Mouse (Mus musculus) liver, embryonic 12.5 days (tissue): Measurements from ENCODE around the gene Ano8. TPM values are rescaled to one million over a fixed set of nuclear protein-coding genes. Genes with fewer than 3 reads are reported as not detected.
"Not testable (repeated sequence)": the region's sequence is repeated elsewhere in the genome, so short reads cannot be mapped to it uniquely, and the experiment has no call there.

Experiments
- ATAC-seq: fragments of 200-750 bp; cut with Nextera tagmentation; 2 replicates; pipeline ENCODE4 v1.8.0; 2017; ENCODE audit warnings: moderate number of reproducible peaks, mild to moderate bottlenecking, moderate library complexity
- H3K27ac ChIP-seq: fragments of 300-500 bp; sonication (generic); 2 replicates; pipeline ENCODE4 v1.5.1; 2016; ENCODE audit warnings: mild to moderate bottlenecking
- H3K27me3 ChIP-seq: fragments of 300-500 bp; sonication (generic); replicated peaks from 2 replicates; pipeline ENCODE4 v1.6.1; 2016; ENCODE audit warnings: mild to moderate bottlenecking, moderate library complexity
- H3K36me3 ChIP-seq: fragments of 300-500 bp; sonication (generic); 2 replicates; pipeline ENCODE4 v1.6.1; 2016; ENCODE audit warnings: mild to moderate bottlenecking, moderate library complexity
- H3K4me1 ChIP-seq: fragments of 300-500 bp; sonication (generic); 2 replicates; pipeline ENCODE4 v1.6.1; 2016
- H3K4me2 ChIP-seq: fragments of 300-500 bp; sonication (generic); 2 replicates; pipeline ENCODE4 v1.6.1; 2016; ENCODE audit warnings: mild to moderate bottlenecking, moderate library complexity
- H3K4me3 ChIP-seq: fragments of 300-500 bp; sonication (generic); 2 replicates; pipeline ENCODE4 v1.5.1; 2016; ENCODE audit warnings: mild to moderate bottlenecking, moderate library complexity
- H3K9ac ChIP-seq: fragments of 300-500 bp; sonication (generic); 2 replicates; pipeline ENCODE4 v1.6.1; 2016; ENCODE audit warnings: mild to moderate bottlenecking, moderate library complexity
- H3K9me3 ChIP-seq: fragments of 300-500 bp; sonication (generic); replicated peaks from 2 replicates; pipeline ENCODE4 v1.6.1; 2016; ENCODE audit warnings: mild to moderate bottlenecking, moderate library complexity
- WGBS: fragments of 180-500 bp; shearing (Covaris S2); methylation state at CpG from one replicate; pipeline ENCODE4 v1.1.7; 2016; ENCODE audit not compliant: insufficient replicate concordance; 5-methylcytosine and 5-hydroxymethylcytosine counted together
- polyA plus RNA-seq: library from polyadenylated mRNA; unstranded; fragments of >200 nt; fragmentation: Nextera tagmentation; extraction: Ambion mirVana; gene quantifications from 2 replicates; pipeline ENCODE4 v1.2.1, GENCODE M21; 2016

Ano8 gene
- polyA plus RNA-seq, 1 experiment from 2014 or later = 1.2 TPM

GRCm38 (mm10) chr8:71454668-71455067 lies 31.1 kb downstream of the Ano8 start:
- no peak overlapping the region for H3K27ac ChIP-seq
- H3K4me2 ChIP-seq = no peak overlapping the region
- H3K4me1 ChIP-seq = peaks cover 16% of the 10 kb centered on the region
- peaks cover 15% of the 10 kb centered on the region for H3K36me3 ChIP-seq
- H3K27me3 ChIP-seq = peaks cover 39% of the 10 kb centered on the region
- H3K9ac ChIP-seq = no peak overlapping the region
- no peak overlapping the region for H3K4me3 ChIP-seq
- no peak for ATAC-seq
- H3K9me3 ChIP-seq = no peaks in the 10 kb centered on the region
- 61% methylated on average over 8 of the region's 8 CpGs for WGBS

DNA sequence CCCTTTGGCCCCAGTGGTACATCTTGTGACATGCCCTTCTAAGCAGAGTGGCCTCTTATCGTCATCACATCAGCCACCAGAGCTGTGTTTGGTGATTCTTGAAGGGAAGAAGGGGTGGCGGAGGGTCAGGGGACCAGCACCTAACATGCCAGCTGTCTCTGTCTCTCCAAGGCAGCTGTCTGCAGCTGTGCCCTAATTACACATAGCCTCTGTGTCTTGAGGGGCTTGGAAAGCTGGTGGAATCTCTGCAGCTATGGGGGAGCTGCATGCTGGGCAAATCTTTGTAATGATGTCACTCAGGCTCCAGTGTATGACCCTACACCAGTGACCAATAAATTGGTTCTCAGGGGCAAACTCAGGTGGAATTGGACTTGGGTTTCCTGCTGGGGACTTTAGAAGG lies 33.1 kb downstream of the Ano8 start:
- H3K4me1 ChIP-seq = peaks cover 11% of the 10 kb centered on the region
- H3K4me2 ChIP-seq = no peak overlapping the region
- no peak overlapping the region for H3K4me3 ChIP-seq
- H3K9me3 ChIP-seq = no peaks in the 10 kb centered on the region
- no peak for ATAC-seq
- no peak overlapping the region for H3K27ac ChIP-seq
- peaks cover 41% of the 10 kb centered on the region for H3K27me3 ChIP-seq
- no peak overlapping the region for H3K9ac ChIP-seq
- 60% methylated on average over 2 of the region's 2 CpGs for WGBS
- H3K36me3 ChIP-seq = peaks cover 4% of the 10 kb centered on the region; the same call in 1 of the 2 replicates

DNA sequence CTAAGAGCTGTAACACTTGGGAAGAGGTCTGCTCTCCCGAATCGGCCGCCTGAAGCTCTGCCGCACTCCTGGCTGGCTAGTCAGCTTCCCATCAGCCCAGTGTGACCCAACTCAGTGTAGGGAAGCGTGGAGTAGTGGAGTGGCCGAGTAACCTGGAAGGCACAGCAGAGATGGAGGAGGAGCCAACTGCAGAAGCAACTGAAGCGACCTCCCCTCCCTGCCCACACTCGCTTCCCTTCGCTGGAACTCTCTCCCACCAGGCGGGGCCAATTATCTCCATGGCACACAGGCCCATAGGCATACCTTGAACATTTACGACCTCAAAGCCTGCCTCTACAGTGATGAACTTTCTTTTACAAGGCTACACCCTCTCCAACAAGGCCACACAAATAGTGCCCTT lies 34.0 kb downstream of the Ano8 start:
- H3K27me3 ChIP-seq = peaks cover 42% of the 10 kb centered on the region
- WGBS = 37% methylated on average over 11 of the region's 11 CpGs
- no peak for ATAC-seq

GRCm38 (mm10) chr8:71451337-71451736 lies 34.4 kb downstream of the Ano8 start:
- 59% methylated on average over 4 of the region's 4 CpGs for WGBS

More for the DNA sequence above, 34.0 kb downstream of the Ano8 start:
- Histone ChIP-seq H3K4me3 (no peak overlapping the region), H3K27ac (no peak overlapping the region), H3K4me2 (no peak overlapping the region), H3K9me3 (no peaks in the 10 kb centered on the region), H3K36me3 (no peaks in the 10 kb centered on the region), H3K9ac (no peak overlapping the region), H3K4me1 (peaks cover 2% of the 10 kb centered on the region)

DNA sequence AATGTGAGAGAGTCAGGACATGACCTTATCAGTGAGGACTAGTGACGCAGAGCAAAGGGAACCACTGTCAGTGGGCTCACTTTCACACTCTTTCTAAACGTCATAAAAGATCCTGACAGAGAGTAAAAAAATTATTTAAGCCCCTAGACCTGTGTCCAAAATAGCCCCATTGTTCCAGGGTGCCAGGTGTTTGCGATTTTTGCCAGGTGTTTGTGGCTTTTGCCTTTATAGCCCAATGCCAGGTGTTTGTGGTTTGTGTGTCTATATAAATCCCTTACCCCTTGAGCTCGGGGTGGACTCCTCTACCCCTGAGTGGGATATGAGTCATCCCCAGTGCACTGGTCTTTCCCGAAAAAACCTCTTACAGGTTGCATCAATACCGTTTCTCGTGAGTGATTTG lies 40.7 kb downstream of the Ano8 start:
- Histone ChIP-seq H3K27me3 (peaks cover 28% of the 10 kb centered on the region), H3K9ac (no peak overlapping the region), H3K27ac (no peak overlapping the region), H3K9me3 (no peaks in the 10 kb centered on the region), H3K36me3 (no peaks in the 10 kb centered on the region), H3K4me1 (no peaks in the 10 kb centered on the region), H3K4me2 (no peak overlapping the region), H3K4me3 (no peak overlapping the region)
- no peak for ATAC-seq
- WGBS = 61% methylated on average over 7 of the region's 7 CpGs

More at GRCm38 (mm10) chr8:71451337-71451736, 34.4 kb downstream of the Ano8 start:
- H3K9me3 ChIP-seq = no peaks in the 10 kb centered on the region
- no peak overlapping the region for H3K4me2 ChIP-seq
- no peak overlapping the region for H3K9ac ChIP-seq
- H3K27ac ChIP-seq = no peak overlapping the region
- no peaks in the 10 kb centered on the region for H3K4me1 ChIP-seq
- ATAC-seq = no peak
- H3K36me3 ChIP-seq = no peaks in the 10 kb centered on the region
- peaks cover 37% of the 10 kb centered on the region for H3K27me3 ChIP-seq
- no peak overlapping the region for H3K4me3 ChIP-seq

DNA sequence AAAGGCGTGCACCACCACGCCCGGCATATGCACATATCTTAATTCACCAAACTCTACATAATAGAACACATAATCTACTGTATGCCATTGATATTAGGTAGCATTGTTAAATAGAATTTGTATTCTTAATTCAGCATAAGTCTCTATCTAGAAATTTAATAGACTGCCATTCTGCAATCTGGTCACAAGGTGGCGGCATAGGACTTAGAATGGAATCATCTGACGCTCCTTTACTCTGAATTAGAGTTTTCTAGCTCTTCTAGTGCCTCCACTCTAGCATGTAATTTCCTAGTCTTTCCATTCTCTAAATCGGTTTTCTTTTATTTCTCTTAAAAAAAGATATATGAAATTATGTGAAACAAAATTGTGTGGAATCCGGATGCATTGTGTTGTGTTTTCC lies 44.4 kb downstream of the Ano8 start:
- no peak overlapping the region for H3K9ac ChIP-seq
- no peak overlapping the region for H3K4me2 ChIP-seq
- H3K36me3 ChIP-seq = no peaks in the 10 kb centered on the region
- no peak for ATAC-seq
- no peak overlapping the region for H3K27ac ChIP-seq
- H3K27me3 ChIP-seq = peaks cover 27% of the 10 kb centered on the region
- H3K4me3 ChIP-seq = no peak overlapping the region
- H3K9me3 ChIP-seq = no peaks in the 10 kb centered on the region
- H3K4me1 ChIP-seq = no peaks in the 10 kb centered on the region
- WGBS = under 1% methylated on average over 7 of the region's 7 CpGs

GRCm38 (mm10) chr8:71437041-71437440 lies 48.7 kb downstream of the Ano8 start:
- no peak overlapping the region for H3K4me2 ChIP-seq
- WGBS = 41% methylated on average over 3 of the region's 3 CpGs
- no peak overlapping the region for H3K9ac ChIP-seq
- H3K4me3 ChIP-seq = no peak overlapping the region
- H3K36me3 ChIP-seq = no peaks in the 10 kb centered on the region
- no peaks in the 10 kb centered on the region for H3K4me1 ChIP-seq
- no peak overlapping the region for H3K27ac ChIP-seq
- peaks cover 10% of the 10 kb centered on the region for H3K27me3 ChIP-seq
- no peaks in the 10 kb centered on the region for H3K9me3 ChIP-seq
- no peak for ATAC-seq

- H3K36me3 ChIP-seq, H3K4me3 ChIP-seq, H3K9me3 ChIP-seq, ATAC-seq, H3K4me1 ChIP-seq, H3K4me2 ChIP-seq, H3K27ac ChIP-seq, H3K9ac ChIP-seq: not testable (repeated sequence)
- 64% methylated on average over 1 of the region's 1 CpGs for WGBS
- peaks cover 11% of the 10 kb centered on the region; the same call in 1 of the 2 replicates for H3K27me3 ChIP-seq
Observed at GRCm38 (mm10) chr8:71432935-71433334, 52.8 kb downstream of the Ano8 start.

Other genes starting within 250 kb of the Ano8 start
- gene Myo9b, start 213.2 kb downstream of the Ano8 start, polyA plus RNA-seq = 13.5 and 13.8 TPM in 2 replicates
- 60.1 and 62.8 TPM in 2 replicates for gene Haus8, start 213.0 kb downstream of the Ano8 start, polyA plus RNA-seq
- 60.2 and 61.1 TPM in 2 replicates for gene Use1, start 119.1 kb downstream of the Ano8 start, polyA plus RNA-seq
- 6.8 and 6.9 TPM in 2 replicates for gene Ocel1, start 114.7 kb downstream of the Ano8 start, polyA plus RNA-seq
- 35.3 and 38.8 TPM in 2 replicates for gene Nr2f6, start 104.0 kb downstream of the Ano8 start, polyA plus RNA-seq
- gene Ushbp1, start 90.2 kb downstream of the Ano8 start, polyA plus RNA-seq = 3.6 and 4.0 TPM in 2 replicates
- gene Babam1, start 89.1 kb downstream of the Ano8 start, polyA plus RNA-seq = 79.0 and 82.6 TPM in 2 replicates
- gene Ankle1, start 80.0 kb downstream of the Ano8 start, polyA plus RNA-seq = 57.9 and 58.3 TPM in 2 replicates
- gene Abhd8, start 22.3 kb downstream of the Ano8 start, polyA plus RNA-seq = 16.0 and 17.4 TPM in 2 replicates
- 168 and 173 TPM in 2 replicates for gene Mrpl34, start 21.0 kb downstream of the Ano8 start, polyA plus RNA-seq
- 60.6 and 63.1 TPM in 2 replicates for gene Dda1, start 16.8 kb downstream of the Ano8 start, polyA plus RNA-seq
- gene Gtpbp3, start 2.1 kb upstream of the Ano8 start, polyA plus RNA-seq = 9.3 and 9.6 TPM in 2 replicates
- 44.8 and 46.7 TPM in 2 replicates for gene Plvap, start 25.8 kb upstream of the Ano8 start, polyA plus RNA-seq
- gene Ccdc194, start 39.7 kb upstream of the Ano8 start, polyA plus RNA-seq = 0.30 and 0.57 TPM in 2 replicates
- gene Bst2, start 51.5 kb upstream of the Ano8 start, polyA plus RNA-seq = 28.7 and 29.4 TPM in 2 replicates
- gene Mvb12a, start 57.0 kb upstream of the Ano8 start, polyA plus RNA-seq = 39.2 and 42.7 TPM in 2 replicates
- gene Tmem221, start 72.9 kb upstream of the Ano8 start, polyA plus RNA-seq = 0.61 and 0.75 TPM in 2 replicates
- 0.32 and 0.36 TPM in 2 replicates for gene Nxnl1, start 80.6 kb upstream of the Ano8 start, polyA plus RNA-seq
- 4.1 and 4.4 TPM in 2 replicates for gene Slc27a1, start 82.9 kb upstream of the Ano8 start, polyA plus RNA-seq
- 138 and 144 TPM in 2 replicates for gene Pgls, start 106.2 kb upstream of the Ano8 start, polyA plus RNA-seq
- gene Fam129c, start 111.7 kb upstream of the Ano8 start, polyA plus RNA-seq = 1.3 and 2.3 TPM in 2 replicates
- 29.0 and 30.1 TPM in 2 replicates for gene Colgalt1, start 125.0 kb upstream of the Ano8 start, polyA plus RNA-seq
- gene Unc13a, start 185.8 kb upstream of the Ano8 start, polyA plus RNA-seq = 0.22 and 0.31 TPM in 2 replicates
- gene Jak3, start 190.3 kb upstream of the Ano8 start, polyA plus RNA-seq = 9.2 and 10.4 TPM in 2 replicates
- 1.5 and 2.1 TPM in 2 replicates for gene Insl3, start 203.3 kb upstream of the Ano8 start, polyA plus RNA-seq
- gene B3gnt3, start 215.8 kb upstream of the Ano8 start, polyA plus RNA-seq = 3.6 and 4.2 TPM in 2 replicates
- gene Fcho1, start 239.8 kb upstream of the Ano8 start, polyA plus RNA-seq = 19.5 and 20.6 TPM in 2 replicates